Mouse (Mus musculus): Measurements from ENCODE around the gene Akt2.

GRCm38 (mm10) chr7:27656600-27656999, 65.2 kb downstream of the Akt2 start:
- TF ChIP-seq POLR2A (IDR thresholded peaks at IDR 0.05; ENCODE audit: borderline replicate concordance, low read depth, low read length) (no peak), CTCF (IDR thresholded peaks at IDR 0.05; ENCODE audit: low read depth, low read length) (no peak)

Data from bone marrow macrophage, adult 2 months (primary cell).